Mouse (Mus musculus) B cell, adult 67 days (primary cell): ENCODE data around the gene Klf9. TPM values are rescaled to one million over a fixed set of nuclear protein-coding genes. Genes with fewer than 3 reads are reported as not detected.

Source experiments
- total RNA-seq, 2 experiments: library from RNA; stranded (reverse); gene quantifications; 4 replicates each; pipeline ENCODE4 v1.2.4; 2023

Gene Klf9
- total RNA-seq: 10 to 100 TPM; 17.5 to 19.7 TPM

GRCm38 (mm10) chr19:23140689-23141317, at the start of gene Klf9:
Gene Klf9, plus strand, starts transcription at chr19:23141226.

Other genes starting within 250 kb of the Klf9 start
- 100 to 1,000 TPM in 1 of 2 experiments, 10 to 100 TPM in 1; 94.9 to 101 TPM for gene Smc5, start 132.7 kb downstream of the Klf9 start, total RNA-seq